Mouse (Mus musculus) liver, embryonic 14.5 days (tissue): ENCODE data around the gene Abhd16a.

Experiments used
- CTCF ChIP-seq: IDR thresholded peaks from 2 replicates; pipeline ENCODE4 v1.5.1; 2016; ENCODE audit warnings: antibody characterized with exemption, low read depth, control low read depth
- EP300 ChIP-seq: IDR thresholded peaks from 2 replicates; pipeline ENCODE4 v1.6.1; 2016; ENCODE audit warnings: antibody characterized with exemption, low read depth

DNA sequence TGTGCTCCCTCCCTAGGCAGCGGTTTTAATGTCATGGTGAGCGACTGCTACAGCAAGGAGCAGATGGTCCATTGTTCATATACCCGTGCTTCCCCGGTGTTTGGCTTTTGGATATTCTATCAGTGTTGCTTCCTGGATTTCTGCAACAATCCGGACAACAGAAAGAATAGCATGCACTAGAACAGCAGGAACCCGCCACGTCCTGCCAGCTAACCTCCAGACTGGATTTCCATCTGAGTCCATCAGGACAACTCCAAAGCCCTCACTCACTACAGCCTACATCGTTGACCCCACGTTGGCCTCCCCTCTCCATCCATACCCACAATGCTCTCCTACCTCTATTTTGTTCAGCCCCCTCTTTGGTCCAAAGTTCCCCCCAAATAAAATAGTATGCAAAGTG, 22.7 kb downstream of the Abhd16a start:
- TF ChIP-seq CTCF (no peak), EP300 (no peak)
